Mouse (Mus musculus) E14TG2a.4 (cell line): ENCODE results near the gene Ldhal6b.
"Not testable (repeated sequence)": the region's sequence is repeated elsewhere in the genome, so short reads cannot be mapped to it uniquely, and the experiment has no call there.

Experiments
- H3K27me3 ChIP-seq: 2 replicates; pipeline ENCODE4 v1.6.1; 2014; ENCODE audit warnings: low read length, control low read depth; ENCODE audit not compliant: insufficient read depth
- H3K36me3 ChIP-seq: 2 replicates; pipeline ENCODE4 v1.6.1; 2014; ENCODE audit warnings: low read length, control low read depth; ENCODE audit not compliant: insufficient read depth
- H3K4me1 ChIP-seq: replicated peaks from 2 replicates; pipeline ENCODE4 v1.6.1; 2014; ENCODE audit warnings: low read depth, low read length, control low read depth
- H3K4me3 ChIP-seq: replicated peaks from 2 replicates; pipeline ENCODE4 v1.5.1; 2014; ENCODE audit warnings: mild to moderate bottlenecking, low read length
- H3K9me3 ChIP-seq: 2 replicates; pipeline ENCODE4 v1.6.1; 2014; ENCODE audit warnings: low read length, control low read depth
- CTCF ChIP-seq: conservative IDR thresholded peaks from 2 replicates; pipeline ENCODE4 v1.5.1; 2014; ENCODE audit warnings: low read length
- NANOG ChIP-seq: IDR thresholded peaks from 2 replicates; pipeline ENCODE4 v1.6.1; 2014; ENCODE audit warnings: borderline replicate concordance, low read length, mixed read lengths
- POU5F1 ChIP-seq: IDR thresholded peaks from 2 replicates; pipeline ENCODE4 v1.6.1; 2014; ENCODE audit warnings: low read length, borderline replicate concordance

Ldhal6b gene

GRCm38 (mm10) chr17:5418545-5418944, at the start of gene Ldhal6b:
Gene Ldhal6b (minus strand): TSS chr17:5418767.
- no peaks in the 10 kb centered on the region for H3K9me3 ChIP-seq

GRCm38 (mm10) chr17:5467177-5467576, 48.6 kb upstream of the Ldhal6b start:
- no peaks in the 10 kb centered on the region for H3K9me3 ChIP-seq
- TF ChIP-seq CTCF (no peak), NANOG (no peak), POU5F1 (no peak)
- peaks cover 8% of the 10 kb centered on the region; the same call in 1 of the 2 replicates for H3K4me1 ChIP-seq
- H3K27me3 ChIP-seq: peaks cover 17% of the 10 kb centered on the region; the same call in 1 of the 2 replicates
- no peak overlapping the region for H3K4me3 ChIP-seq
- H3K36me3 ChIP-seq: no peaks in the 10 kb centered on the region

More at GRCm38 (mm10) chr17:5418545-5418944, at the start of gene Ldhal6b:
- no peak for TF ChIP-seq NANOG
- TF ChIP-seq POU5F1: no peak
- no peak for TF ChIP-seq CTCF
- peaks cover 73% of the 10 kb centered on the region for H3K4me1 ChIP-seq
- peaks cover 34% of the 10 kb centered on the region for H3K36me3 ChIP-seq
- no peaks in the 10 kb centered on the region for H3K27me3 ChIP-seq
- peak within 1 kb of the TSS; percentile 70 for H3K4me3 ChIP-seq

GRCm38 (mm10) chr17:5466736-5467135, 48.2 kb upstream of the Ldhal6b start:
- Histone ChIP-seq H3K36me3 (no peaks in the 10 kb centered on the region), H3K27me3 (peaks cover 17% of the 10 kb centered on the region; the same call in 1 of the 2 replicates), H3K9me3 (no peaks in the 10 kb centered on the region), H3K4me1 (peaks cover 6% of the 10 kb centered on the region; the same call in 1 of the 2 replicates), H3K4me3 (no peak overlapping the region)
- TF ChIP-seq POU5F1 (no peak), CTCF (no peak), NANOG (no peak)

- TF ChIP-seq POU5F1 (no peak), NANOG (no peak), CTCF (no peak)
- no peaks in the 10 kb centered on the region for H3K9me3 ChIP-seq
- H3K27me3 ChIP-seq: 0 out of 2 replicates have a peak, but pooled peaks cover 9% of the 10 kb centered on the region
- H3K36me3 ChIP-seq: no peaks in the 10 kb centered on the region
- H3K4me3 ChIP-seq: no peak overlapping the region
- no peaks in the 10 kb centered on the region for H3K4me1 ChIP-seq
Measured at GRCm38 (mm10) chr17:5463912-5464311, 45.3 kb upstream of the Ldhal6b start.

- no peaks in the 10 kb centered on the region for H3K36me3 ChIP-seq
- H3K27me3 ChIP-seq: peaks cover 18% of the 10 kb centered on the region; the same call in 1 of the 2 replicates
- no peaks in the 10 kb centered on the region for H3K9me3 ChIP-seq
- no peak for TF ChIP-seq NANOG
- H3K4me1 ChIP-seq: no peaks in the 10 kb centered on the region
- no peak overlapping the region for H3K4me3 ChIP-seq
Measured at GRCm38 (mm10) chr17:5453657-5454056, 35.1 kb upstream of the Ldhal6b start.

GRCm38 (mm10) chr17:5443751-5444150, 25.2 kb upstream of the Ldhal6b start:
- Histone ChIP-seq H3K4me1 (peaks cover 14% of the 10 kb centered on the region), H3K4me3 (no peak overlapping the region), H3K36me3 (peaks cover 1% of the 10 kb centered on the region; the same call in 1 of the 2 replicates), H3K27me3 (peaks cover 11% of the 10 kb centered on the region; the same call in 1 of the 2 replicates), H3K9me3 (no peaks in the 10 kb centered on the region; the same call in 1 of the 2 replicates)
- TF ChIP-seq POU5F1 (no peak), NANOG (no peak), CTCF (no peak)

- TF ChIP-seq POU5F1 (no peak), NANOG (no peak), CTCF (no peak)
- peaks cover 17% of the 10 kb centered on the region for H3K4me1 ChIP-seq
- no peak overlapping the region for H3K4me3 ChIP-seq
- peaks cover 5% of the 10 kb centered on the region; the same call in 1 of the 2 replicates for H3K36me3 ChIP-seq
- H3K27me3 ChIP-seq: peaks cover 11% of the 10 kb centered on the region; the same call in 1 of the 2 replicates
- H3K9me3 ChIP-seq: no peaks in the 10 kb centered on the region; the same call in 1 of the 2 replicates
Measured at GRCm38 (mm10) chr17:5443260-5443659, 24.7 kb upstream of the Ldhal6b start.

GRCm38 (mm10) chr17:5442403-5442802, 23.8 kb upstream of the Ldhal6b start:
- peaks cover 13% of the 10 kb centered on the region for H3K36me3 ChIP-seq
- peaks cover 11% of the 10 kb centered on the region; the same call in 1 of the 2 replicates for H3K27me3 ChIP-seq
- not testable (repeated sequence) for H3K9me3 ChIP-seq, H3K4me3 ChIP-seq
- peaks cover 17% of the 10 kb centered on the region for H3K4me1 ChIP-seq
